Mouse (Mus musculus) MEL (cell line): ENCODE measurements around the gene Coro1b. TPM values are rescaled to one million over a fixed set of nuclear protein-coding genes. Genes with fewer than 3 reads are reported as not detected.

Experiments
- DNase-seq: peaks from one replicate; pipeline ENCODE4 v3.0.0; 2011; ENCODE audit warnings: low read depth, low spot score
- H3K27ac ChIP-seq: 2 replicates; pipeline ENCODE4 v1.5.1; 2012; ENCODE audit warnings: low read depth, mild to moderate bottlenecking, control low read depth, low read length, moderate library complexity; ENCODE audit not compliant: control insufficient read depth
- H3K27me3 ChIP-seq, 2 experiments: fragments of 150-350 bp in 1 of 2; sonication (generic) in 1 of 2; 2 replicates each; pipeline ENCODE4 v1.6.1; 2012; ENCODE audit warnings: low read length in 2 of 2, mild to moderate bottlenecking in 2 of 2, improper control_type of control experiment in 1 of 2, moderate library complexity in 1 of 2; ENCODE audit not compliant: insufficient read depth in 2 of 2, control insufficient read depth in 1 of 2
- H3K36me3 ChIP-seq, 2 experiments: 2 replicates each; pipeline ENCODE4 v1.6.1; 2012 to 2014; ENCODE audit warnings: low read length in 2 of 2, improper control_type of control experiment in 1 of 2, inconsistent platforms in 1 of 2, mild to moderate bottlenecking in 1 of 2; ENCODE audit not compliant: insufficient read depth in 2 of 2, control insufficient read depth in 1 of 2
- H3K4me1 ChIP-seq, 2 experiments: fragments of 150-350 bp in 1 of 2; sonication (generic) in 1 of 2; 2 replicates each; pipeline ENCODE4 v1.6.1; 2012; ENCODE audit warnings: low read length in 2 of 2, improper control_type of control experiment in 1 of 2, mild to moderate bottlenecking in 1 of 2; ENCODE audit not compliant: insufficient read depth in 2 of 2, control insufficient read depth in 1 of 2
- H3K4me3 ChIP-seq, 2 experiments: fragments of 150-350 bp in 1 of 2; sonication (generic) in 1 of 2; 2 replicates each; pipeline ENCODE4 v1.5.1; 2012; ENCODE audit warnings: low read depth in 2 of 2, low read length in 2 of 2, mild to moderate bottlenecking in 2 of 2, moderate library complexity in 2 of 2, control low read depth in 1 of 2, improper control_type of control experiment in 1 of 2; ENCODE audit not compliant: control insufficient read depth in 1 of 2, insufficient read depth in 1 of 2
- H3K79me2 ChIP-seq: 2 replicates; pipeline ENCODE4 v1.6.1; 2012; ENCODE audit warnings: mild to moderate bottlenecking, low read length, moderate library complexity; ENCODE audit not compliant: control insufficient read depth, poor library complexity, insufficient read depth
- H3K9ac ChIP-seq: 2 replicates; pipeline ENCODE4 v1.6.1; 2012; ENCODE audit warnings: low read depth, mild to moderate bottlenecking, control low read depth, low read length, moderate library complexity; ENCODE audit not compliant: control insufficient read depth, poor library complexity, severe bottlenecking
- H3K9me3 ChIP-seq: fragments of 150-350 bp; sonication (generic); replicated peaks from 2 replicates; pipeline ENCODE4 v1.6.1; 2012; ENCODE audit warnings: mild to moderate bottlenecking, low read length, improper control_type of control experiment, moderate library complexity; ENCODE audit not compliant: insufficient read depth
- BHLHE40 ChIP-seq: IDR thresholded peaks from 2 replicates; pipeline ENCODE4 v1.6.1; 2012; ENCODE audit warnings: low read depth, mild to moderate bottlenecking, inconsistent platforms, low read length, improper control_type of control experiment, borderline replicate concordance
- CHD2 ChIP-seq: IDR thresholded peaks from 2 replicates; pipeline ENCODE4 v1.6.1; 2011; ENCODE audit warnings: low read length, improper control_type of control experiment
- E2F4 ChIP-seq: IDR thresholded peaks from 2 replicates; pipeline ENCODE4 v1.6.1; 2011; ENCODE audit warnings: low read depth, low read length, improper control_type of control experiment, borderline replicate concordance
- ELF1 ChIP-seq: IDR thresholded peaks from 2 replicates; pipeline ENCODE4 v1.6.1; 2014; ENCODE audit warnings: low read depth, mild to moderate bottlenecking, inconsistent platforms, low read length, improper control_type of control experiment, moderate library complexity
- EP300 ChIP-seq, 2 experiments: IDR thresholded peaks; 2 replicates each; pipeline ENCODE4 v1.6.1; 2011; ENCODE audit warnings: improper control_type of control experiment in 2 of 2, low read length in 2 of 2, low read depth in 1 of 2, mild to moderate bottlenecking in 1 of 2
- ETS1 ChIP-seq: IDR thresholded peaks from 2 replicates; pipeline ENCODE4 v1.6.1; 2012; ENCODE audit warnings: low read depth, mild to moderate bottlenecking, inconsistent platforms, low read length, improper control_type of control experiment, moderate library complexity
- GATA1 ChIP-seq: IDR thresholded peaks from 2 replicates; pipeline ENCODE4 v1.6.1; 2011; ENCODE audit warnings: low read depth, low read length, improper control_type of control experiment
- JUND ChIP-seq: IDR thresholded peaks from 2 replicates; pipeline ENCODE4 v1.6.1; 2011; ENCODE audit warnings: low read depth, mild to moderate bottlenecking, improper control_type of control experiment, low read length
- KAT2A ChIP-seq: conservative IDR thresholded peaks from 2 replicates; pipeline ENCODE4 v1.6.1; 2012; ENCODE audit warnings: low read depth, low read length, improper control_type of control experiment, inconsistent platforms
- MAX ChIP-seq: IDR thresholded peaks from 2 replicates; pipeline ENCODE4 v1.6.1; 2011; ENCODE audit warnings: low read length, improper control_type of control experiment
- MAZ ChIP-seq: IDR thresholded peaks from 2 replicates; pipeline ENCODE4 v1.6.1; 2012; ENCODE audit warnings: low read depth, mild to moderate bottlenecking, inconsistent platforms, low read length, improper control_type of control experiment
- MEF2A ChIP-seq: IDR thresholded peaks from 2 replicates; pipeline ENCODE4 v1.6.1; 2014; ENCODE audit warnings: low read depth, mild to moderate bottlenecking, inconsistent platforms, low read length, improper control_type of control experiment; ENCODE audit not compliant: poor library complexity, insufficient replicate concordance, severe bottlenecking; ENCODE audit errors: extremely low read depth
- MXI1 ChIP-seq: IDR thresholded peaks from 2 replicates; pipeline ENCODE4 v1.6.1; 2011; ENCODE audit warnings: mild to moderate bottlenecking, low read depth, low read length, improper control_type of control experiment
- NELFE ChIP-seq: IDR thresholded peaks from 2 replicates; pipeline ENCODE4 v1.6.1; 2011; ENCODE audit warnings: low read depth, low read length, improper control_type of control experiment
- NRF1 ChIP-seq: IDR thresholded peaks from 2 replicates; pipeline ENCODE4 v1.6.1; 2014; ENCODE audit warnings: low read depth, mild to moderate bottlenecking, inconsistent platforms, low read length, improper control_type of control experiment, moderate library complexity; ENCODE audit not compliant: poor library complexity, insufficient read depth, severe bottlenecking
- POLR2AphosphoS5 ChIP-seq: IDR thresholded peaks from 2 replicates; pipeline ENCODE4 v1.6.1; 2012; ENCODE audit warnings: low read depth, borderline replicate concordance, mild to moderate bottlenecking, inconsistent platforms, low read length, moderate library complexity, mixed read lengths
- RAD21 ChIP-seq: IDR thresholded peaks from 2 replicates; pipeline ENCODE4 v1.6.1; 2011; ENCODE audit warnings: mild to moderate bottlenecking, low read depth, low read length, improper control_type of control experiment
- RCOR1 ChIP-seq: IDR thresholded peaks from 2 replicates; pipeline ENCODE4 v1.6.1; 2012; ENCODE audit warnings: low read depth, mild to moderate bottlenecking, inconsistent platforms, low read length, improper control_type of control experiment
- SIN3A ChIP-seq: IDR thresholded peaks from 2 replicates; pipeline ENCODE4 v1.6.1; 2012; ENCODE audit warnings: low read length, improper control_type of control experiment, inconsistent platforms
- TBP ChIP-seq: IDR thresholded peaks from 2 replicates; pipeline ENCODE4 v1.8.0; 2011; ENCODE audit warnings: low read depth, low read length, improper control_type of control experiment
- UBTF ChIP-seq: IDR thresholded peaks from 2 replicates; pipeline ENCODE4 v1.6.1; 2012; ENCODE audit warnings: low read depth, mild to moderate bottlenecking, inconsistent platforms, low read length, improper control_type of control experiment, moderate library complexity, borderline replicate concordance; ENCODE audit not compliant: insufficient read depth
- USF1 ChIP-seq: IDR thresholded peaks from 2 replicates; pipeline ENCODE4 v1.6.1; 2014; ENCODE audit warnings: low read depth, mild to moderate bottlenecking, inconsistent platforms, low read length, improper control_type of control experiment, moderate library complexity
- USF2 ChIP-seq, 2 experiments: IDR thresholded peaks; 2 replicates each; pipeline ENCODE4 v1.6.1; 2011 to 2012; ENCODE audit warnings: improper control_type of control experiment in 2 of 2, low read length in 2 of 2, borderline replicate concordance in 1 of 2, inconsistent platforms in 1 of 2, low read depth in 1 of 2, mild to moderate bottlenecking in 1 of 2; ENCODE audit not compliant: insufficient read depth in 1 of 2
- ZC3H11A ChIP-seq: IDR thresholded peaks from 2 replicates; pipeline ENCODE4 v1.6.1; 2012; ENCODE audit warnings: low read depth, mild to moderate bottlenecking, inconsistent platforms, low read length, improper control_type of control experiment
- ZKSCAN1 ChIP-seq: IDR thresholded peaks from 2 replicates; pipeline ENCODE4 v1.6.1; 2012; ENCODE audit warnings: low read depth, mild to moderate bottlenecking, inconsistent platforms, low read length, improper control_type of control experiment, moderate library complexity
- ZNF384 ChIP-seq: IDR thresholded peaks from 2 replicates; pipeline ENCODE4 v1.6.1; 2012; ENCODE audit warnings: low read depth, mild to moderate bottlenecking, inconsistent platforms, low read length, improper control_type of control experiment
- polyA plus RNA-seq, 2 experiments: library from polyadenylated mRNA; stranded (reverse) in 1 of 2; unstranded in 1 of 2; fragments of >175 nt in 1 of 2; fragments of >200 nt in 1 of 2; gene quantifications; 2 replicates each; pipeline versions ENCODE4 v1.2.1 to v1.2.4; 2012; ENCODE audit warnings: low replicate concordance in 2 of 2, low read depth in 1 of 2; ENCODE audit not compliant: insufficient read length in 2 of 2, insufficient read depth in 1 of 2, missing spikeins in 1 of 2
- total RNA-seq: library from RNA; depleted of rRNA; stranded (reverse); fragments of 300-350 nt; gene quantifications from 2 replicates; pipeline ENCODE4 v1.2.3, GENCODE M21; 2012

Gene Coro1b
- total and polyA plus RNA-seq, 3 experiments: 55.5 to 111 TPM; not detected in 1

- H3K36me3 ChIP-seq: peaks cover 1 to 5% of the 10 kb centered on the region in 2 experiments; a peak in 2 of 4 replicates
- H3K9ac ChIP-seq: no peak overlapping the region
- H3K79me2 ChIP-seq: peaks cover 15% of the 10 kb centered on the region
- no peaks in the 10 kb centered on the region for H3K27me3 ChIP-seq
- TF ChIP-seq TBP: no peak
- TF ChIP-seq GATA1: no peak
- no peak for TF ChIP-seq USF1
- no peak for TF ChIP-seq JUND
- no peak for TF ChIP-seq ZKSCAN1
- no peak for TF ChIP-seq UBTF
- no peak for TF ChIP-seq MEF2A
- TF ChIP-seq SIN3A: no peak
- TF ChIP-seq ETS1: no peak
- no peak for TF ChIP-seq NELFE
- TF ChIP-seq RCOR1: no peak
- TF ChIP-seq POLR2AphosphoS5: no peak
- TF ChIP-seq CHD2: no peak
- TF ChIP-seq E2F4: no peak
- TF ChIP-seq EP300 (IDR thresholded peaks at IDR 0.05; ENCODE audit: low read depth in 1 of 2, low read length in 2 of 2): no peak
- no peak for TF ChIP-seq ELF1
- no peak for TF ChIP-seq KAT2A
- no peak for TF ChIP-seq ZNF384
- TF ChIP-seq MXI1: no peak
- no peak for TF ChIP-seq ZC3H11A
- no peak overlapping the region for H3K4me3 ChIP-seq
- DNase-seq: no peak
- H3K4me1 ChIP-seq: peaks cover 9 to 22% of the 10 kb centered on the region in 2 experiments; a peak in 3 of 4 replicates
- H3K27ac ChIP-seq: no peak overlapping the region
- H3K9me3 ChIP-seq: no peaks in the 10 kb centered on the region
These were observed 3.1 kb downstream of the Coro1b start for GRCm38 (mm10) chr19:4151488-4151860.

- no peak overlapping the region for H3K9ac ChIP-seq
- no peak overlapping the region for H3K4me3 ChIP-seq
- H3K9me3 ChIP-seq: no peaks in the 10 kb centered on the region
- no peaks in the 10 kb centered on the region for H3K27me3 ChIP-seq
- no peak overlapping the region for H3K27ac ChIP-seq
- TF ChIP-seq BHLHE40: no peak
- TF ChIP-seq NRF1: no peak
- TF ChIP-seq MAZ: no peak
- TF ChIP-seq ELF1: no peak
- no peak for TF ChIP-seq MAX
- no peak for TF ChIP-seq ETS1
- no peak for TF ChIP-seq ZKSCAN1
- no peak for TF ChIP-seq ZNF384
- TF ChIP-seq USF2 (IDR thresholded peaks at IDR 0.05; ENCODE audit: borderline replicate concordance in 1 of 2, insufficient read depth in 1 of 2, low read depth in 1 of 2, low read length in 2 of 2): no peak
- no peak for TF ChIP-seq MXI1
- TF ChIP-seq JUND: no peak
- TF ChIP-seq RAD21: no peak
- TF ChIP-seq KAT2A: no peak
- TF ChIP-seq, all 39 proteins: peak for 0
- peaks cover 15% of the 10 kb centered on the region for H3K79me2 ChIP-seq
- DNase-seq: no peak
- peaks cover 1 to 5% of the 10 kb centered on the region in 2 experiments; a peak in 2 of 4 replicates for H3K36me3 ChIP-seq
- H3K4me1 ChIP-seq: peaks cover 9 to 22% of the 10 kb centered on the region in 2 experiments; a peak in 3 of 4 replicates
These were observed 3.5 kb downstream of the Coro1b start for GRCm38 (mm10) chr19:4151898-4152297.
